Mouse (Mus musculus) cerebellum, adult 2 months (tissue): ENCODE results near the gene Rai1. TPM values are rescaled to one million over a fixed set of nuclear protein-coding genes. Genes with fewer than 3 reads are reported as not detected.

Experiments
- DNase-seq, 2 experiments: peaks; one replicate each; pipeline ENCODE4 v3.0.0; 2021
- H3K27ac ChIP-seq: fragments of 200-500 bp; 2 replicates; pipeline ENCODE4 v1.5.1; 2012; ENCODE audit warnings: low read length, control low read depth, inconsistent platforms; ENCODE audit not compliant: insufficient read depth
- H3K27me3 ChIP-seq: fragments of 200-500 bp; 2 replicates; pipeline ENCODE4 v1.6.1; 2012; ENCODE audit warnings: inconsistent platforms, mild to moderate bottlenecking, low read length, moderate library complexity; ENCODE audit not compliant: control insufficient read depth, insufficient read depth
- H3K4me1 ChIP-seq: fragments of 200-500 bp; 2 replicates; pipeline ENCODE4 v1.6.1; 2011; ENCODE audit warnings: low read length; ENCODE audit not compliant: control insufficient read depth, insufficient read depth
- H3K4me3 ChIP-seq: fragments of 200-500 bp; replicated peaks from 2 replicates; pipeline ENCODE3; 2011; ENCODE audit warnings: mild to moderate bottlenecking, low read depth, low read length, control low read depth; ENCODE audit not compliant: insufficient read depth
- CTCF ChIP-seq: fragments of 200-500 bp; IDR thresholded peaks from 2 replicates; pipeline ENCODE4 v1.5.1; 2011; ENCODE audit warnings: low read depth, mild to moderate bottlenecking, control low read depth, low read length, moderate library complexity, borderline replicate concordance; ENCODE audit not compliant: insufficient read depth
- POLR2A ChIP-seq: fragments of 200-500 bp; IDR thresholded peaks from 2 replicates; pipeline ENCODE4 v1.6.1; 2011; ENCODE audit warnings: low read length, control low read depth, borderline replicate concordance; ENCODE audit not compliant: insufficient read depth
- WGBS: fragments of 180-500 bp; shearing (Covaris S2); methylation state at CpG from one replicate; pipeline ENCODE4 v1.1.7; 2018; 5-methylcytosine and 5-hydroxymethylcytosine counted together
- polyA plus RNA-seq: library from polyadenylated mRNA; depleted of rRNA; stranded (reverse); fragments of >200 nt; gene quantifications from 2 replicates; pipeline ENCODE4 v1.2.3, GENCODE M21; 2012

Rai1 gene
- polyA plus RNA-seq, 1 experiment, result 42.5 TPM

DNA sequence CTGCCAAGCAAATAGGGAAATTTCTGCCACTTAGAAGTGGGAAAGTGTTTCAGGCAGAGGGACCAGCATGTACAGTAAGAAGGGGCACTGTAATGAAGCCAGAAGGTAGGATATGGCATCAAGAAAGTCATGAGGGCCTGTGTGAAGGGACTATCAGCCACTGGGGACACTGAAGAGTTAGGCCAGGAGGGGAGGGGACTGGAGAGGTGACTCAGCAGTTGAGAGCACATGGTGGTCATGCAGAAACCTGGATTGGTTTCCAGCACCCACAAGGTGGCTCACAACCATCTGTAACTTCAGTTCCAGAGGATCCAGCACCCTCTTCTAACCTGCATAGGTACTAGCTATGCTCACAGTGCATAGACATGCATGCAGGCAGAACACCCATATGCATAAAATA, 32.4 kb downstream of the Rai1 start:
- Histone ChIP-seq H3K27ac (no peak overlapping the region), H3K4me3 (no peak overlapping the region), H3K4me1 (peaks cover 27% of the 10 kb centered on the region), H3K27me3 (no peaks in the 10 kb centered on the region)
- no peak for DNase-seq
- no peak for TF ChIP-seq CTCF
- no peak for TF ChIP-seq POLR2A

DNA sequence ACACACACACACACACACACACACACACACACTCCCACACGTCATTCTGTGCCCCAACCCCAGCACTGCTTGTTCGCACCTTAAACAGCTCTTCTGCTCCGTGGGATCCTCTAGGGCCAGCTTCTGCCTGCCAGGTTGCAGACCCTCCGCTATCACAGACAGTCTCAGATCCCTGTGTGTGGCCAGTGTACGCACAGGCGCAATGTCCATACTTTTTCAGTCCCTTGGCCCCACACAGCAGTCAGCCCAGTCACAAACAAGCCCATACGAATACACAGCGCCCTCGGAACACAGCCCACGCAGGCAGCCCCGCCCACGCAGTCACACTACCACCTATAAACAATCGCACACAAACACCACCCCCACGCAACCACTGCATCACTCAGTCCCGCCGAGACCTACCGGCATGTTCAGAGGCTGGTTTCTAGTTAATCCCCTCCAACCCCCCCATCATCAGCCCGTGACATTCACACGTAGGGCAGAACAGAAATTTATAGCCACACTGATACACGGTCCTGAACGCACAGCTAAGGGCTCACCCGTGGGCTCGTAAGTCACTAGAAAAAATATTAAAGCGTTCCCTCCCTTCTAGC, 34.4 kb downstream of the Rai1 start:
- H3K4me1 ChIP-seq, result peaks cover 22% of the 10 kb centered on the region
- H3K27ac ChIP-seq, result 0 out of 2 replicates have a peak overlapping the region, but pooled peaks have one; percentile 17
- 6% methylated on average over 24 of the region's 24 CpGs for WGBS
- peak; percentile 44 to 52 for DNase-seq
- H3K27me3 ChIP-seq, result no peaks in the 10 kb centered on the region
- TF ChIP-seq POLR2A (no peak), CTCF (no peak)
- peak overlapping the region; percentile 73 for H3K4me3 ChIP-seq

DNA sequence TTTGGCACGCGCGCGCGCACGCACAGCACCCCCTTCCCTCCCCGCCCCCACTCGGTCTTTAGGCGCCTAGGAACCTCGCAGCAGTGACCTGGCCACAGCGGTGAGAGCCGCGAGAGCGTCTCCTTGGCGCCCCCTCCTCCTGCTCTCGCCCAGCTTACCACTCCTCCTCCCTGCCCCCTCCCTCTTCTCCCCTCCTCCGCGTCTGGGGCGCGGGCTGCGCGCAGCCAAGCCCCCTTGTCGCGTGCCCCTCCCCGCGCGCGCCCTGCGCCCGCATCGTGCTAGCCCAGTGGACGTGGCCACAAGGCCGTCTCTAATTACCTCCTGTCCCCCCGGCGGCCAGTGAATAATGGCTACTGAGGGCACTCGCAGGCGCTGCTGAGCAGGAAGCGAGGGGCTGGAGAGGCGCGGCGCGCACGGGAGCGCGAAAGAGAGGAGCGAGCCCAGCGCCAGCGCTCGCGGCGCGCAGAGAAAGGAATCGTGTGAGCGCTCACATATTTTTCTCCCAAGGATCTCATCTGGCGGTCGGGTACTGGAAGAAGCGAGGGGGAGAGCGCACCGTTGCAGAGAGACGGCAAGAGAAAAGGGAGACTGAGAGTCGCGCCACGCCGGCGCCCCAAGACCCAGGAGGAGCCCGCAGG, 35.0 kb downstream of the Rai1 start:
- Histone ChIP-seq H3K27me3 (no peaks in the 10 kb centered on the region), H3K4me1 (peaks cover 18% of the 10 kb centered on the region), H3K27ac (peak overlapping the region; percentile 17; the same call in 1 of the 2 replicates), H3K4me3 (peak overlapping the region; percentile 73)
- DNase-seq, result peak; percentile 61 to 68
- WGBS, result 2% methylated on average over 66 of the region's 66 CpGs
- TF ChIP-seq CTCF (no peak), POLR2A (peak; percentile 17; the same call in 1 of the 2 replicates)

DNA sequence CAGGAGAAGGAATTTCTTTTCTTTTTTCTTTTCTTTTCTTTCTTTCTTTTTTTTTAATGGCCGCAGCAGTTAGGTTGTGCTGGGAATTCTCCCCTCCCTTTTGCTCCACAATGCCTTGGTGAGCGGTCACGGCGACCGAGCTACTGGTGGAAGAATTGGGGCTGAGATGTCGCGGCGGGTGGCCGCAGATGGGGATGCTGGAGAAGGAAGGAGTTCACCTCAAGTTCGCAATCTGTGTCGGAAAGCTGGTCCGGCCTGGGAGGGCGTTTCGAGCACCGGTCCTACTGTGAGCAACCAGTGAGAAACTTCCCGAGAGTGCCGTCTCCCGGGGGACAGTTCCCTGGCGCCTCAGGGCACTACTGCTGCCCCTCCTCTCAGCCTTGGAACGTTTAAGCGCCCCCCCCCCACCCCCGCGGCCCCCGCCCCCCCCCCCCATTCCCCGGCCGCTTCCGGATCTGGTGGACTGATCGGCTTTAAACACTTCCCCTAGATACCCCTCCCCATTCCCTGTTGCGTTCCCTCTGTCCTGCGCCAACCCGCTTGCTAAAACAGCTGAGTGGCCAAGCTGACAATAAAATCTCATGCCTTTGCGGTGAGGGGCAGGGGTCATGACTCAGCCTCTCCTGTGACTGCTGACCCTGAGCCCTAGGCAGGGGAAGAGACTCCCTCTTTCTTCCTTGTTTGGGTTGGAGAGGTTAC, 35.9 kb downstream of the Rai1 start:
- WGBS, result 3% methylated on average over 30 of the region's 32 CpGs
- H3K27me3 ChIP-seq, result no peaks in the 10 kb centered on the region
- H3K27ac ChIP-seq, result no peak overlapping the region
- TF ChIP-seq POLR2A (no peak), CTCF (no peak)
- peak; percentile 29 to 42 for DNase-seq
- H3K4me3 ChIP-seq, result peak overlapping the region; percentile 73
- H3K4me1 ChIP-seq, result peaks cover 18% of the 10 kb centered on the region

DNA sequence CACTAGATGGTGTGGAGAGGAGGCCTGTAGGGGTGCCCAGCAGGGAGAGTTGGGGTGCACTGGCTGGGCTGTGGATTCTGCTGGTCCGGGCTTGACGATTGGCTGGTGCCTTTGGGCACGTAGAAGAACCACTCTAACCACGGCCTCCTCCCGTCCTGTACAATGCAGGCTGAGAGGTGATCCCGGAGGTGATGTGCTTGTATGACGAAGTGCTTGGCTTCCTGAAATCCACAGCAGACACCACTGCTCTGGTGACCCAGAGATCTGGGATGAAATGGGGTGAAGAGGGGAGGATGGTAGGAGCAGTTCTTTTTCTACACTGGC, 36.4 kb downstream of the Rai1 start:
- H3K4me1 ChIP-seq, result peaks cover 18% of the 10 kb centered on the region
- peak overlapping the region; percentile 52 for H3K4me3 ChIP-seq
- DNase-seq, result peak; percentile 29 to 46
- 5% methylated on average over 7 of the region's 7 CpGs for WGBS
- TF ChIP-seq POLR2A (no peak), CTCF (no peak)
- no peak overlapping the region for H3K27ac ChIP-seq
- H3K27me3 ChIP-seq, result no peaks in the 10 kb centered on the region

DNA sequence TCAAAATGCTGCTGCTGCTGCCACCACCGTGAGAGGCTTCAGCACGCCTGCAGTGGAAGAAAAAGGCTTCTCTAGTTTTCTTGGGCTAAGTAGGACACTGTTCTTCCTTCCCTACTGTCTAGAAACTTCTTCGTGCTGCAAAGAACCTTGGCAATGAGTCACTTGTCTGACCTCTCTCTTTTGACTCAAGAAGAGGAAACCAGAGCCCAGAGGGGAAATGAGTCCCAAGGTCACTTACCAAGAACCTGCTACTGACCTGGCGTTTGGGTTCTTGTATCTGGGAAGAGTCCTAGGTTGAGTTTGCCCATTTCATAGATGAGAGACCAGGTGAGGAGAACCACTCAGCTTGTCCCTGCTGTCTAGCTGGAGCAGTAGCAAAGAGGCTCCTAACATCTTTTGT, 38.3 kb downstream of the Rai1 start:
- Histone ChIP-seq H3K27me3 (no peaks in the 10 kb centered on the region), H3K27ac (no peak overlapping the region), H3K4me1 (peaks cover 23% of the 10 kb centered on the region), H3K4me3 (no peak overlapping the region)
- 81% methylated on average over 4 of the region's 4 CpGs for WGBS
- DNase-seq, result no peak
- TF ChIP-seq POLR2A (no peak), CTCF (no peak)

DNA sequence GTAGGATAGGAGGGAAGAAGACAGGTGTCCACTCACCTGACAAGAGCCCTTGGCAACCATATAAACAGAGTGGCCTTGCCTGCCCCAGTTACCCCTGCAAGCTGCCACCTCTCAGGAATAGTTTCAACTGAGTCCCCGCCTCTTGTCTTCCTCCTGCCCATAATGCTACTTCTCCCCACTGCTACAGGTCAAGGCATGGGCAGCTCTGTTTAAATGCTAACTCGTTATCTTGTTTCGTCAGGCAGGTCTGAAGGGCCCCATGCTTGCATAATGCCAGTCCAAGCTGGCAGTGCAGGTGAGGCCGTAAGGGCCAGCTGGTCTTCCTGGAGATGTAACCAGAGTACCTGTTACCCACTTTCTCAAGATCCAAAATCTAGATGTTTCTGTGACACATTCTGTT, 41.4 kb downstream of the Rai1 start:
- TF ChIP-seq CTCF (no peak), POLR2A (no peak)
- DNase-seq, result no peak
- WGBS, result 57% methylated on average over 4 of the region's 4 CpGs
- no peaks in the 10 kb centered on the region for H3K27me3 ChIP-seq
- H3K27ac ChIP-seq, result no peak overlapping the region
- H3K4me1 ChIP-seq, result peaks cover 26% of the 10 kb centered on the region
- no peak overlapping the region for H3K4me3 ChIP-seq

DNA sequence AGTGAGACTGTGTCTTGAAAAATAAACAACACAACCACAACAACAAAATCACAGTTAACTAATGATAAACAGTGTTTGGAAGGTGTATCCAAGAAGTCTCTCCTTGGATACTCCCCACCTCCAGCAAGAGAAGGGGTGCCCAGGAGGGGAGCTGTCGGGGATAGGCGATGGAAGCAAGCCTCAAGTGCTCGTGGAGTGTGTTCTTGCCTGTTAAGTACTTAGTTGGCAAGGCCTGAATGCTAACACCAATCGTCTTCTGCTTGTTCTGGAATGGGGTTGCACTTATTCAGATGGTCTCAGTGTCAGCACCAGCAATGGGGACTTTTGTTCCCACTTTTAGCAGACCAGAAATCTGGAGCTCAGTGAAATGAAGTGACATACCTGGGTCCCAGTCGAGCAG, 43.8 kb downstream of the Rai1 start:
- no peak for DNase-seq
- H3K4me3 ChIP-seq, result no peak overlapping the region
- no peaks in the 10 kb centered on the region for H3K27me3 ChIP-seq
- peaks cover 24% of the 10 kb centered on the region for H3K4me1 ChIP-seq
- WGBS, result 47% methylated on average over 5 of the region's 5 CpGs
- TF ChIP-seq CTCF (no peak), POLR2A (no peak)
- H3K27ac ChIP-seq, result no peak overlapping the region
